Mouse (Mus musculus): ENCODE measurements around the gene Kcnmb1. TPM values are rescaled to one million over a fixed set of nuclear protein-coding genes. Genes with fewer than 3 reads are reported as not detected.

Kcnmb1 gene
- 0.88 and 1.4 TPM in 2 replicates for polyA plus RNA-seq (2012; rRNA removed; ENCODE audit: low replicate concordance)

GRCm38 (mm10) chr11:33962688-33963407, at the start of gene Kcnmb1:
Kcnmb1 (plus strand) TSS chr11:33963013.

GRCm38 (mm10) chr11:33992938-33993337, 30.1 kb downstream of the Kcnmb1 start, which contains the start of gene Kcnip1:
Kcnip1 (minus strand) TSS chr11:33993152.

Other genes with a start within 250 kb of the Kcnmb1 start
- not detected in 2 replicates for gene Kcnip1, start 30.1 kb downstream of the Kcnmb1 start, polyA plus RNA-seq (2012; rRNA removed; ENCODE audit: low replicate concordance)
- gene Lcp2, start 83.9 kb downstream of the Kcnmb1 start, polyA plus RNA-seq (2012; rRNA removed; ENCODE audit: low replicate concordance) = 16.5 and 21.2 TPM in 2 replicates
- gene 4930469K13Rik, start 135.5 kb downstream of the Kcnmb1 start, polyA plus RNA-seq (2012; rRNA removed; ENCODE audit: low replicate concordance) = not detected in 2 replicates
- gene Foxi1, start 245.1 kb downstream of the Kcnmb1 start, polyA plus RNA-seq (2012; rRNA removed; ENCODE audit: low replicate concordance) = 5.4 and 6.7 TPM in 2 replicates

All from mammary gland, adult 2 months (tissue).